Mouse (Mus musculus): ENCODE measurements around the gene Abhd17b. TPM values are rescaled to one million over a fixed set of nuclear protein-coding genes. Genes with fewer than 3 reads are reported as not detected.
A peak's percentile ranks its signal among the peaks of the same experiment; 100 is the strongest.

Gene Abhd17b
- polyA plus RNA-seq, 1 experiment = 9.7 TPM

- 42% methylated on average over 1 of the region's 1 CpGs for WGBS
- no peak overlapping the region for H3K27ac ChIP-seq (ENCODE audit: control insufficient read depth, insufficient read depth, low read depth, low read length, poor library complexity)
- H3K4me1 ChIP-seq (ENCODE audit: control insufficient read depth, insufficient read depth, low read length) = peaks cover 2% of the 10 kb centered on the region
- no peak overlapping the region for H3K4me3 ChIP-seq (replicated peaks; ENCODE audit: control insufficient read depth, low read depth, low read length)
- TF ChIP-seq CTCF (IDR thresholded peaks at IDR 0.05; ENCODE audit: control insufficient read depth, insufficient read depth, low read length) = no peak
- TF ChIP-seq POLR2A (IDR thresholded peaks at IDR 0.05; ENCODE audit: borderline replicate concordance, control insufficient read depth, low read depth, low read length) = no peak
Measured at GRCm38 (mm10) chr19:21660734-21661133, 7.7 kb downstream of the Abhd17b start.

- H3K4me3 ChIP-seq (replicated peaks; ENCODE audit: control insufficient read depth, low read depth, low read length) = no peak overlapping the region
- TF ChIP-seq CTCF (IDR thresholded peaks at IDR 0.05; ENCODE audit: control insufficient read depth, insufficient read depth, low read length) = no peak
- no peak for TF ChIP-seq POLR2A (IDR thresholded peaks at IDR 0.05; ENCODE audit: borderline replicate concordance, control insufficient read depth, low read depth, low read length)
- 27% methylated on average over 4 of the region's 4 CpGs for WGBS
- no peaks in the 10 kb centered on the region; the same call in 1 of the 2 replicates for H3K4me1 ChIP-seq (ENCODE audit: control insufficient read depth, insufficient read depth, low read length)
- H3K27ac ChIP-seq (ENCODE audit: control insufficient read depth, insufficient read depth, low read depth, low read length, poor library complexity) = no peak overlapping the region
Measured at GRCm38 (mm10) chr19:21663756-21664456, 10.9 kb downstream of the Abhd17b start.

DNA sequence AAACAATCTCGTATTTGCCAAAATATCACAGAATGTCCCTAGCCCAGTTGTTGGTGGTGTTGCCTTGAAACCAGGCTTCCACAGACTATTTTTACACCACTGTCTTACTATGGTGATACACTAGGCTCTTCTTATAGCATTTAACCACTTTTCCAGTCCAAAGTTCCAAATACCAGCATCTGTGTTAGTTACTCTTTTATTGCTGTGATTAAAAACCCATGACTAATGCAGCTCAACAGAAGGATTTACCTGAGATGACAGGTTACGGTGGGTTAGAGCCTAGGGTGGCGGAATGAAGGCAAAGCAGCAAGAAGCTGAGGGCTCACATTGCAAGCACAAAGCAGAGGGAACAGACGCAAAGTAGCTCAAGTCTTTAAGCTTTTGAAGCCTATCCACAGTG lies 16.7 kb downstream of the Abhd17b start:
- 86% methylated on average over 4 of the region's 4 CpGs for WGBS
- Histone ChIP-seq H3K4me1 (ENCODE audit: control insufficient read depth, insufficient read depth, low read length) (no peaks in the 10 kb centered on the region; the same call in 1 of the 2 replicates), H3K27ac (ENCODE audit: control insufficient read depth, insufficient read depth, low read depth, low read length, poor library complexity) (no peak overlapping the region), H3K4me3 (replicated peaks; ENCODE audit: control insufficient read depth, low read depth, low read length) (no peak overlapping the region)
- no peak for TF ChIP-seq POLR2A (IDR thresholded peaks at IDR 0.05; ENCODE audit: borderline replicate concordance, control insufficient read depth, low read depth, low read length)
- TF ChIP-seq CTCF (IDR thresholded peaks at IDR 0.05; ENCODE audit: control insufficient read depth, insufficient read depth, low read length) = no peak

DNA sequence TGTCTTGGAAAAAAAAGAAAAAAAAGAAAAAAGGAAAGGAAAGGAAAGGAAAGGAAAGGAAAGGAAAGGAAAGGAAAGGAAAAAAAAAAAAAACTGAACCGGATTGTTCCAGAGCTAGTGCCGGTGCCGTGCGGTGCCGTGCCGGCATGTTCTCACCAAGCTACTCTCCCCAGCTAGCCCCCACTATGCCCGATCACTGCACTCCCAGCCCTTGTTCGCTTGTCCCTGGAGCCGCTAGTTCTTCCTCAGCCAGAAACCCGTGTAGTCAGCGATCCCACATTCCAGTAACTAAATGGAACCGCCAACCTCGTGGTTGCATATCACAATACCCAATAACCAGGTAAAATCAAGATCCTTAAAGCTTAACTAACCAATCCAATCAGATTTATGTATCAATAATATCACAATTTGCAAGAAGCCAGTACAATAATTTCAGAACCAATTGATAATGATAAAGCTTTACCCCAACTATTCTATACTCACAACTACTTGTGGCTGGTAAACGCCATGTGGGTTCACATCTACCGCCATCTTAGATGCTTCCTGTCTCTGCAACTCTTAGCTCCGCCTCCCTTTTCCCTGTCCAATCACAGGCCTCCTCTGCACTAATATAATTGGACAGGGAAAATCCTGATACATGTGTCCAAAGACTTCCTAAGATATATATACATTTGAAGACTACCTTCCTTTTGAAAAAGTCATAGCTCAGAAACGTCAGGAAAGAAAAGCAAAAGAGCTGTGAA lies 21.5 kb downstream of the Abhd17b start:
- Histone ChIP-seq H3K4me3 (replicated peaks; ENCODE audit: control insufficient read depth, low read depth, low read length) (no peak overlapping the region), H3K27ac (ENCODE audit: control insufficient read depth, insufficient read depth, low read depth, low read length, poor library complexity) (no peak overlapping the region), H3K4me1 (ENCODE audit: control insufficient read depth, insufficient read depth, low read length) (no peaks in the 10 kb centered on the region; the same call in 1 of the 2 replicates)
- TF ChIP-seq CTCF (IDR thresholded peaks at IDR 0.05; ENCODE audit: control insufficient read depth, insufficient read depth, low read length) (no peak), POLR2A (IDR thresholded peaks at IDR 0.05; ENCODE audit: borderline replicate concordance, control insufficient read depth, low read depth, low read length) (no peak)
- 92% methylated on average over 17 of the region's 17 CpGs for WGBS

DNA sequence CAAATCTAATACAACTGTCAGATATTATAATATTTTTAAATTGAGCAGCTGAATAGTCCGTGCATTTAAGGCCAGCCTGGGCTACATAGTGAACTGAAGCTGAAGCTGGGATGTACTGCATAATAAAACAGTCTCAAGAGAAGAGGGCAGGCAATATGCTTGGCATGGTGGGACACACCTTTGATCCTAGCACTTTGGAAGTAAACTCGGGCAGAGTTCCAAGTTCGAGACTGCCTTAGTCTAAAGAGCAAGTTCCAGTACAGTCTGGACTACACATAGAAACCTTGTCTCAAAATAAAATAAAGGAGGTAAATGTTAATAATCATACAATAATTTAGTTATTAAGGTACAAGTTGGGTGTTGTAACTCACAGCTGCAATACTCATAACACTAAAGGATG lies 27.1 kb downstream of the Abhd17b start:
- 84% methylated on average over 3 of the region's 3 CpGs for WGBS
- Histone ChIP-seq H3K27ac (ENCODE audit: control insufficient read depth, insufficient read depth, low read depth, low read length, poor library complexity) (no peak overlapping the region), H3K4me1 (ENCODE audit: control insufficient read depth, insufficient read depth, low read length) (no peaks in the 10 kb centered on the region), H3K4me3 (replicated peaks; ENCODE audit: control insufficient read depth, low read depth, low read length) (no peak overlapping the region)
- TF ChIP-seq POLR2A (IDR thresholded peaks at IDR 0.05; ENCODE audit: borderline replicate concordance, control insufficient read depth, low read depth, low read length) = no peak
- TF ChIP-seq CTCF (IDR thresholded peaks at IDR 0.05; ENCODE audit: control insufficient read depth, insufficient read depth, low read length) = no peak

DNA sequence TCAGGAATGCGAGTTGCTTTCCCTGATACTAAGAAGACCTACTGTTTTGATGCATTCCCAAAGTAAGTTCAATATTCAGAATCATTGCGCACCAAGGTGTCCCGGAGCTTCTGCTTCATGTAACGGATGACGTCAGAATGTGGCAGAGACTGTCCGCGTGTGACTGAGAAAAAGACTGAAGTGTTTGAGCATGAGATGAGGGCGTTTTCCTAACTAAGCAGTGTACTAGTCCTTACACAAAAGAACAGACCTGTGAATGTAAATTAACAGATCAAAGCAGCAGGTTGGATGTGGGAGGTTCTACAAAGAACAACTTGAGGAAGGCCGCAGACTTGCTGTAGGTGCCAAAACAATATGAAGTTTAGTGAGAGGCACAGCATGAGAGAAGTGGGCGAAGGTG lies 28.0 kb downstream of the Abhd17b start:
- Histone ChIP-seq H3K4me3 (replicated peaks; ENCODE audit: control insufficient read depth, low read depth, low read length) (no peak overlapping the region), H3K4me1 (ENCODE audit: control insufficient read depth, insufficient read depth, low read length) (no peaks in the 10 kb centered on the region), H3K27ac (ENCODE audit: control insufficient read depth, insufficient read depth, low read depth, low read length, poor library complexity) (no peak overlapping the region)
- no peak for TF ChIP-seq CTCF (IDR thresholded peaks at IDR 0.05; ENCODE audit: control insufficient read depth, insufficient read depth, low read length)
- TF ChIP-seq POLR2A (IDR thresholded peaks at IDR 0.05; ENCODE audit: borderline replicate concordance, control insufficient read depth, low read depth, low read length) = no peak
- WGBS = 92% methylated on average over 10 of the region's 10 CpGs

DNA sequence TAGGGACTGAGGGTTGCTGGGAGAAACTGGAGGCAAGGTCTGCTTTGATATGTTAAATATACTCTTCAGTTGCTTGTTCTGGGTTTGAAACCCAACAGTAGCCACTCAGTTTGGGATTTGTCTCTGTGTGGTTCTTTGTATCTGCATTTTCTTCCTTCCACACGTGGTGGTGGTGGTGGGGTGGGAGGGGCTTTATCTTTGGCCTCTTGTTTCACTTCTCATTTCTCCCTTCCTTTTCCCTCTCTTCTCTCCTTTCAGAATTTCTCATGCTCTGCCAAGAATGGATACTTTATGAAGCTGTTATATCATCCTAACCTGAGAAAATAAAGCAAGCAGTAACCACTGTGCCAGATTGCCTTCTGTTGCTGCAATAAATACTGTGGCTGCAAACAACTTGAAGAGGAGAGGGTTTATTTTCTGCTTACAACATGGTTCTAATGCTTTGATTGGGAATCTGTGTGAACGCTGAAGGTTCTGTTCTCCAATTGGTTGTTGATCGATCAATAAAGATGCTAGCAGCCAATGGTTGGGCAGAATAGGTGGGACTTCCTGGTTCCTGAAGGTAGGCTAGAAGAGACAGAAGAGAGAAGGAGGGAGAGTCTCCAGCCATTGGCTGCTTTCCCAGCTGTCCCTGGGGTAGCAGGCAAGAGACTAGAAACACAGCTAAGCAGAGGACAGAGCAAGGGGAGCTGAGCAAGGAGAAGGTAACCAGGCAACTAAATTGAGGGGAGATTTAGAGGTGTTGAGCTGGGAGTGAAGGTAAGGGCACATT lies 60.5 kb downstream of the Abhd17b start:
- TF ChIP-seq CTCF (IDR thresholded peaks at IDR 0.05; ENCODE audit: control insufficient read depth, insufficient read depth, low read length) (no peak), POLR2A (IDR thresholded peaks at IDR 0.05; ENCODE audit: borderline replicate concordance, control insufficient read depth, low read depth, low read length) (no peak)
- 9% methylated on average over 3 of the region's 3 CpGs for WGBS
- Histone ChIP-seq H3K4me3 (replicated peaks; ENCODE audit: control insufficient read depth, low read depth, low read length) (peak overlapping the region; percentile 71), H3K27ac (ENCODE audit: control insufficient read depth, insufficient read depth, low read depth, low read length, poor library complexity) (peak overlapping the region; percentile 58), H3K4me1 (ENCODE audit: control insufficient read depth, insufficient read depth, low read length) (no peaks in the 10 kb centered on the region; the same call in 1 of the 2 replicates)

Measured in bone marrow, adult 2 months (tissue).